Mouse (Mus musculus) B cell, adult (primary cell): ENCODE measurements around the gene Cox14. TPM values are rescaled to one million over a fixed set of nuclear protein-coding genes. Genes with fewer than 3 reads are reported as not detected.

Experiments
- total RNA-seq: library from RNA; stranded (reverse); gene quantifications from 4 replicates; pipeline ENCODE4 v1.2.4, GENCODE M21; 2023; ENCODE audit not compliant: inconsistent age

The Cox14 gene
- 42.7 to 52.1 TPM (median 49.8 TPM) in 4 replicates for total RNA-seq

DNA sequence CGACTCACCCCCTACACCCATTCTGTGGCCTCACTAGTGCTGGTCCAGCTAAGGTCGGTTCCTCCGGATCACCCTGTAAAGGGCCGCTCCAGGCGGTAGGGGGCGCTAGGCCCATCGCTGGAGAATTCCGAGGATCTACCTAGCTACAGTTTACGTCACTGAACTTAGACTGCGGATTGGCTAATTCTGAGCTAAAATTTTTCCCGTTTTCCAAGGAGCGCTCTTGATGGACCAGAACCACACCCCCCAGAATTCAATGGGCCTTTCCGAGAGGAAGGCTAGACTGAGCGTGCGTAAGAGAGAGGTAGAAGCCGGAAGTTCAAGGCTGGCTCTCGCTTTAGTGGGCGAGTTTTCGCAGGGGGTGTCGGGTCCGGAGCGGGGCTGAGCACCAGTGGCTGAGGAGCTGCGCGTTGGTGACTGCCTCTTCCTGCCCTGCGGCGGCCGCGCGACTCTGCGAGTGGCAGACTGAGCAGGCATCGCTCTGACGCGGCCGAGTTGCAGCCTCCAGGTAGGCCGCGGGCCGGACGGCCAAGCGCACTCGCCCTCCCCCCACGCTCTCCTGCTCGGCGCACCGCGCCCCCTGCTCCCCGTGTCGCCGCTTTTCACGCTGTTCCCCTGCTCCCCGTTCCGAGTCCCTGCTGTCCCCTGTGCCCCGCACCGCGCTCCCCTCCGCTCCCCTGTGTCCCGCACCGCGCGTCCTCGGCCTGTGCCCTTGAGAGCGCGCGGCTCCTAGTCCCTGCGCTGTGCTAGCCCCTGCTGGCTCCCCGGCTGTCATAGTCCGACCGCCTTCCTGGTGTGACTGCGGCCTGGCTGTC, at the start of gene Cox14:
Gene Cox14 (plus strand): TSS at position 278 of the 815 bp plus-strand sequence.

GRCm38 (mm10) chr15:99701999-99702900, 23.2 kb upstream of the Cox14 start, which contains the start of gene Smarcd1:
TSS of gene Smarcd1 (plus strand) at chr15:99702129.

GRCm38 (mm10) chr15:99705440-99706048, 19.9 kb upstream of the Cox14 start, which contains the start of gene Gm17349:
TSS of gene Gm17349 (minus strand) at chr15:99705490.

DNA sequence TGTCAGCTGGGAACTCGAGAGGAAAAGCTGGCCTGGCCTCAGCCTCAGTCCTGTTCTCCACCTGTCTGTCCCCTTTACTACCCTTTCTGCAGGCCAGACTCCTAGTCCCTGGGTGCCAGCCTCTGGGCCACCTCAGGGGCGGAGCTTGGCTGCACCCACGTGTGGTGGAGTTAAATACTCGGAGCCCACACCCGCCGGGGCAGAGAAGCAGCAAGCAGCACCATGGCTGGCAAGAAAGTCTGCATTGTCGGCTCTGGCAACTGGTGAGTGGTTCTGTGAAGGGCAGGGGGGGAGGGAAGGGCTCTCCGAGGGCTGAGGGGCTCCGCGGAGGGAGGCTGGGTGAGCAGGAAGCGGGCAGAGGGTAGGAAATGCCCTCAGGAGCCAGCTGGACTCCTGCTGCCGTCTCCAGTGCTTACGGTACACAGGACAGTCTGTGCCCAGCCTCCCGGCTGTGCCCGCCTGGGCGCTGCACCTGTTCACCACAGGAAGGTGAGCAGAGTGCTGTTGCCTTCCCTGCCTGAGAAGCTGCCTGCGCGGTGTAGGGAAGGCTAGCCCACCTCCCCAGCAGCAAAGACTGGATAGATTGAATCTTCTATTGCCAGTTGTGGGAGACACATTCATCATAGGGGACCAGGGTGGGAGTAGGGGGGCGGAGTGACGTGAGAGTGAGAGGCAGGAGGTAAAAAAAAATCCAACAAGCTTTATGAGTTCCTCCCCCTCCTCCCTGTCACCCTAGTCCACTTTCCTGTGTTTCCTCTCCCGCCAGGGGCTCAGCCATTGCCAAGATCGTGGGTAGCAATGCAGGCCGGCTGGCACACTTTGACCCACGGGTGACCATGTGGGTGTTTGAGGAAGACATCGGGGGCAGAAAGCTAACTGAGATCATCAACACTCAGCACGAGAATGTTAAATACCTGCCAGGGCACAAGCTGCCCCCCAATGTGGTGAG, 7.8 kb upstream of the Cox14 start, which contains the start of gene Gpd1:
Gene Gpd1 (plus strand): TSS at position 130 of the 949 bp plus-strand sequence.

DNA sequence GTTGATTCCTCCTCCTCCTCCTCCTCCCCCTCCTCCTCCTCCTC, 47.3 kb downstream of the Cox14 start, which contains the start of gene Cers5:
Gene Cers5 (minus strand): TSS at position 5 of the 44 bp plus-strand sequence.

Other genes with a start within 250 kb of the Cox14 start
- gene Faim2, start 197.5 kb upstream of the Cox14 start, total RNA-seq: not detected in 4 replicates
- not detected in 4 replicates for gene Aqp2, start 146.6 kb upstream of the Cox14 start, total RNA-seq
- gene Aqp5, start 134.8 kb upstream of the Cox14 start, total RNA-seq: not detected in 4 replicates
- gene Aqp6, start 124.2 kb upstream of the Cox14 start, total RNA-seq: not detected in 4 replicates
- gene Racgap1, start 74.0 kb upstream of the Cox14 start, total RNA-seq: 7.3 to 11.3 TPM (median 9.6 TPM) in 4 replicates
- gene Asic1, start 55.2 kb upstream of the Cox14 start, total RNA-seq: 0.42 to 0.60 TPM (median 0.51 TPM) in 4 replicates
- 55.6 to 74.4 TPM (median 65.8 TPM) in 4 replicates for gene Smarcd1, start 23.5 kb upstream of the Cox14 start, total RNA-seq
- 4.0 to 8.8 TPM (median 5.3 TPM) in 4 replicates for gene Gm17349, start 20.1 kb upstream of the Cox14 start, total RNA-seq
- 0.22 to 1.3 TPM (median 0.44 TPM) in 4 replicates for gene Gpd1, start 8.1 kb upstream of the Cox14 start, total RNA-seq
- gene Cers5, start 47.3 kb downstream of the Cox14 start, total RNA-seq: 45.6 to 59.0 TPM (median 49.2 TPM) in 4 replicates
- 0.83 to 1.9 TPM (median 1.7 TPM) in 4 replicates for gene Lima1, start 149.8 kb downstream of the Cox14 start, total RNA-seq
- not detected in 4 replicates for gene Fam186a, start 241.4 kb downstream of the Cox14 start, total RNA-seq
- gene Larp4, start 244.4 kb downstream of the Cox14 start, total RNA-seq: 83.1 to 87.0 TPM (median 85.4 TPM) in 4 replicates